Mouse (Mus musculus): Measurements from ENCODE around the gene Blmh. TPM values are rescaled to one million over a fixed set of nuclear protein-coding genes. Genes with fewer than 3 reads are reported as not detected.

Gene Blmh
- total and polyA plus RNA-seq, 2 experiments from 2014 or later: 40.2 to 63.7 TPM

DNA sequence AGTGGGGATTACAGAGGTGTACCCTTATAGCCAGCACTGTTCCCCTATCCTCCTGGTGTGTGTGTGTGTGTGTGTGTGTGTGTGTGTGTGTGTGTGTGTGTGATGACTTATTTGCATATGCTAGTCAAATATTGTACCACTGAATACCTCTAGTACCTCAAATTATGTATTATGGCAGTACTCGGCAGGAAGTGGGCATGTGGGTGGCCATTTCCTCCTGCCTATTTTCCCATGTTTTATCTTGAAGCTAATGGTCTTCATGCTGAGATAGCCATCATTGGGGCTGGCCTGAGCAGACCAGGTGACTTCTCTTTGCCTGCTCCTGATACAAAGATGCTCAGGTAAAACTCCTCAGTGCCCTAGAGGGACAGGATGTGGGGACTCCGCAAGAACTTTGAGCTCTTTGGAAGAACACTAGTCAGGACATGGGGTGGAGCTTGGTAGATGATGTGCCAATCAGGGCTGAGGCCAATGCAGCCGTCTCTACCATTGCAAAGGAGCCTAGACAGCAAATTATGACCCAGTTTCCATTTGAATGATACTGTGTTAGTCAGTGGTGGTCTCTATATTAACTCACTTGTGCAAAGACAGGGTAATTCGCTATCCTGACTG, 32.8 kb upstream of the Blmh start:
- Histone ChIP-seq H3K27ac (ENCODE audit: low read depth) (no peak overlapping the region), H3K27me3 (ENCODE audit: control insufficient read depth, insufficient read depth, low read length) (no peaks in the 10 kb centered on the region), H3K4me1 (ENCODE audit: control insufficient read depth, insufficient read depth) (peaks cover 13% of the 10 kb centered on the region), H3K36me3 (replicated peaks; ENCODE audit: control insufficient read depth, insufficient read depth, low read length) (no peaks in the 10 kb centered on the region), H3K9me3 (replicated peaks; ENCODE audit: control insufficient read depth, low read length) (no peaks in the 10 kb centered on the region), H3K9ac (replicated peaks; ENCODE audit: low read depth, low read length) (no peak overlapping the region), H3K4me3 (ENCODE audit: low read depth, low read length) (no peak overlapping the region), H3K4me2 (ENCODE audit: low read depth, low read length) (no peak overlapping the region)
- TF ChIP-seq EP300 (IDR thresholded peaks at IDR 0.05; ENCODE audit: low read depth): no peak
- no peak for TF ChIP-seq CTCF (IDR thresholded peaks at IDR 0.05; ENCODE audit: low read depth)
- DNase-seq (ENCODE audit: low spot score): no peak
- WGBS: 75% methylated on average over 4 of the region's 4 CpGs
- ATAC-seq (ENCODE audit: insufficient read depth, low read depth): no peak

DNA sequence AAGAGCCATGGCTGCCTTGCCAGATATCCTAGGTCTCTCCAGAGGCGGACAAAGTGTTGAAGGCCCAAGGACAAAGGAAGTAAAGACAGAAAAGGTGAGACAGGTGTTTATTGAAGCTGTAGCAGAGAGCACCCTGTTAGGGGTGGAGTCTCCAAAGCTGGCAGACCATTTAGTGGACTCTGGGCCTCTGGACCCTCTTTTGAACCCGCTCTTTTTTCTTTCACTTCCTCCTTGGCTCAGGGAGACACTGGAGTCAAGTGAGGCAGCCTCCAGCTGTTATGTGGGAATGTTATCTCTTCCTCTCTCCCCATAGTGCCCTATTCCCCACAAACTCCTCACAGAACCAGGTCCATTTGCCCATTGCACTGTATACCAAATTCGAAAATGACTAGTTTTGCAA, 31.6 kb upstream of the Blmh start:
- Histone ChIP-seq H3K27ac (ENCODE audit: low read depth) (peak overlapping the region; percentile 70), H3K4me3 (ENCODE audit: low read depth, low read length) (no peak overlapping the region), H3K9me3 (replicated peaks; ENCODE audit: control insufficient read depth, low read length) (no peaks in the 10 kb centered on the region), H3K27me3 (ENCODE audit: control insufficient read depth, insufficient read depth, low read length) (no peaks in the 10 kb centered on the region), H3K4me1 (ENCODE audit: control insufficient read depth, insufficient read depth) (peaks cover 19% of the 10 kb centered on the region), H3K36me3 (replicated peaks; ENCODE audit: control insufficient read depth, insufficient read depth, low read length) (no peaks in the 10 kb centered on the region), H3K9ac (replicated peaks; ENCODE audit: low read depth, low read length) (no peak overlapping the region), H3K4me2 (ENCODE audit: low read depth, low read length) (no peak overlapping the region)
- no peak for DNase-seq (ENCODE audit: low spot score)
- 68% methylated on average over 3 of the region's 3 CpGs for WGBS
- ATAC-seq (ENCODE audit: insufficient read depth, low read depth): no peak
- TF ChIP-seq CTCF (IDR thresholded peaks at IDR 0.05; ENCODE audit: low read depth) (no peak), EP300 (IDR thresholded peaks at IDR 0.05; ENCODE audit: low read depth) (no peak)

DNA sequence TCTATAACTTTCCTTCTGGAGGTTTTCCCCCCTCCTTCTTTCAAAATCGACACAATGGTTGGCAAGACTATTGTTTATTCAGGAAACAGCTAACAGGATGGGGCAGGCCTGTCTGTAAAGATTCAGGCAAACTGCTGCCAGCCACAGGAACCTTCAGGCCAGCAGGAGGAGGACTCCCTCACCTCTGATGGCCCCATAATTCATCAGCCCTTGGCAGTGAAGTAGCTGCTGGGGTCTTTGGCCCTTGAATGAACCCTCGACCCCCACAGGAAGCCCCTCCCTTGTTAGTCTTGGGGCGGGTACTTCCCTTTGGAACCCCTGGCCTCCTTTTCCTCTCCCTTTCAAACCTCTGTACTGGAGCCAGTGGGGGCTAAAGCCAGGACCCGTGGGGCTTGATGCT, 31.0 kb upstream of the Blmh start:
- ATAC-seq (ENCODE audit: insufficient read depth, low read depth): peak; percentile 68
- DNase-seq (ENCODE audit: low spot score): peak; percentile 67
- H3K4me3 ChIP-seq (ENCODE audit: low read depth, low read length): no peak overlapping the region
- no peaks in the 10 kb centered on the region for H3K9me3 ChIP-seq (replicated peaks; ENCODE audit: control insufficient read depth, low read length)
- no peaks in the 10 kb centered on the region for H3K36me3 ChIP-seq (replicated peaks; ENCODE audit: control insufficient read depth, insufficient read depth, low read length)
- no peaks in the 10 kb centered on the region for H3K27me3 ChIP-seq (ENCODE audit: control insufficient read depth, insufficient read depth, low read length)
- H3K4me2 ChIP-seq (ENCODE audit: low read depth, low read length): no peak overlapping the region
- TF ChIP-seq EP300 (IDR thresholded peaks at IDR 0.05; ENCODE audit: low read depth): peak; percentile 82
- TF ChIP-seq CTCF (IDR thresholded peaks at IDR 0.05; ENCODE audit: low read depth): peak; percentile 16; the same call in 1 of the 2 replicates
- H3K9ac ChIP-seq (replicated peaks; ENCODE audit: low read depth, low read length): no peak overlapping the region
- H3K4me1 ChIP-seq (ENCODE audit: control insufficient read depth, insufficient read depth): peaks cover 19% of the 10 kb centered on the region
- WGBS: 25% methylated on average over 4 of the region's 4 CpGs
- H3K27ac ChIP-seq (ENCODE audit: low read depth): peak overlapping the region; percentile 70

DNA sequence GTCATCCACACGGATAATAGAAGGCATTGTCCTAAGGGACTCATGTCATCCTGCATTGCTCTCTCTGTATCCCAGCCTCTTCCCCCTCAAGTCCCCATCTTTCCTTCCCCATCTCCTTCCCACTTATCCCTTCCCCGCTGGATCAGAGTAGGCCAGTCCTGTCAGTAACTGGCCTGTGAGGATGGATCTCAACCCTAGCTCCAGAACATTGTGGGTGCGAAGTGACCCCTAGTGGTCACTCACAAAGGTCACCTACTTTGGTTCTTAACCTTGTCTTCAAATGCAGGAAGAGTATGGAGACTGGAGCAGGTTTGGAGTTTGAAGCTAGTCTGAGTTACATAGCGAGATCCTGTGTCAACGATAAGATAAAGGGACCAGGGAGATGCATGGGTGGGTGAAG, 30.4 kb upstream of the Blmh start:
- Histone ChIP-seq H3K4me3 (ENCODE audit: low read depth, low read length) (no peak overlapping the region), H3K4me1 (ENCODE audit: control insufficient read depth, insufficient read depth) (peaks cover 19% of the 10 kb centered on the region), H3K27me3 (ENCODE audit: control insufficient read depth, insufficient read depth, low read length) (no peaks in the 10 kb centered on the region), H3K27ac (ENCODE audit: low read depth) (peak overlapping the region; percentile 70; the same call in 1 of the 2 replicates), H3K36me3 (replicated peaks; ENCODE audit: control insufficient read depth, insufficient read depth, low read length) (no peaks in the 10 kb centered on the region), H3K9ac (replicated peaks; ENCODE audit: low read depth, low read length) (no peak overlapping the region), H3K9me3 (replicated peaks; ENCODE audit: control insufficient read depth, low read length) (no peaks in the 10 kb centered on the region), H3K4me2 (ENCODE audit: low read depth, low read length) (no peak overlapping the region)
- ATAC-seq (ENCODE audit: insufficient read depth, low read depth) (peak; percentile 82), DNase-seq (ENCODE audit: low spot score) (peak; percentile 87)
- TF ChIP-seq CTCF (IDR thresholded peaks at IDR 0.05; ENCODE audit: low read depth) (peak; percentile 97), EP300 (IDR thresholded peaks at IDR 0.05; ENCODE audit: low read depth) (no peak)
- WGBS: 22% methylated on average over 5 of the region's 5 CpGs

DNA sequence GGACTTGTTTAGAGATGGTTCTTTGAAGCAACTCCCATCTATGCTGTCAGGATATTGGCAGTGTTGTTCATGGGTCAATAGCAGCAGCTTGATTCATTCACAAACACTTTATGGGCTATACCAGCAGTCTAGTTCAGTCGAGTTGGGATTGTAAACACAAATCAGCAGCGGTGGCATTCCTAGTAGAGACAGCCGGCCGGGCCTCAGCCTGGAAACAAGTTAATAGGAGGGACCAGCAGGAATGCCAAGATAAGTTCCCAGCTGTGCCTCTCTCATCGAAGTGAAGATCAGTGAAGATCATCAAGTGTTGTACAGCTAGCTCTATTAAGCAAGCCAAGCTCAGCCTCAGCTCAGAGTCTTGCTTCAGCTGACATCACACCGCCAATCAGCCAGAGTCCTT, 28.2 kb upstream of the Blmh start:
- Histone ChIP-seq H3K4me1 (ENCODE audit: control insufficient read depth, insufficient read depth) (peaks cover 6% of the 10 kb centered on the region; the same call in 1 of the 2 replicates), H3K9me3 (replicated peaks; ENCODE audit: control insufficient read depth, low read length) (no peaks in the 10 kb centered on the region), H3K9ac (replicated peaks; ENCODE audit: low read depth, low read length) (no peak overlapping the region), H3K36me3 (replicated peaks; ENCODE audit: control insufficient read depth, insufficient read depth, low read length) (no peaks in the 10 kb centered on the region), H3K4me2 (ENCODE audit: low read depth, low read length) (no peak overlapping the region), H3K27ac (ENCODE audit: low read depth) (no peak overlapping the region), H3K4me3 (ENCODE audit: low read depth, low read length) (no peak overlapping the region), H3K27me3 (ENCODE audit: control insufficient read depth, insufficient read depth, low read length) (no peaks in the 10 kb centered on the region)
- 33% methylated on average over 6 of the region's 6 CpGs for WGBS
- TF ChIP-seq CTCF (IDR thresholded peaks at IDR 0.05; ENCODE audit: low read depth) (no peak), EP300 (IDR thresholded peaks at IDR 0.05; ENCODE audit: low read depth) (no peak)
- DNase-seq (ENCODE audit: low spot score): no peak
- ATAC-seq (ENCODE audit: insufficient read depth, low read depth): no peak

DNA sequence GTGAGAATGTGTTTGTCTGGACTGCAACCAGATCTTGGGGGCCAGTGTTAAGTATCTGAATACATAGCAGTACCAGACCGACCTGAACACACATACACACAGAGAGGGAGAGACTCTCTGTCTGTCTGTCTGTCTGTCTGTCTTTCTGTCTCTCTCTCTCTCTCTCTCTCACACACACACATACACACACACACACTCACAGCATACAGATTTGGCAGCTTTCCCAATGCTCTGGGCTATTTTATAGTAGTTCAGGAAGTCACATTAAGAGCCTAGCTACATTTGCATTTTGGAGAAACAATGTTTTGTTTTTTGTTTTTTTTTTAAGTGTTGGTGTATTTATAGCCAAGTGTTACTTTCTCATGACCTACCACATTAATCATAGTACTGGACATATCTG, 27.5 kb upstream of the Blmh start:
- ATAC-seq (ENCODE audit: insufficient read depth, low read depth) (no peak), DNase-seq (ENCODE audit: low spot score) (no peak)
- Histone ChIP-seq H3K9ac (replicated peaks; ENCODE audit: low read depth, low read length) (no peak overlapping the region), H3K4me3 (ENCODE audit: low read depth, low read length) (no peak overlapping the region), H3K36me3 (replicated peaks; ENCODE audit: control insufficient read depth, insufficient read depth, low read length) (no peaks in the 10 kb centered on the region), H3K4me1 (ENCODE audit: control insufficient read depth, insufficient read depth) (peaks cover 6% of the 10 kb centered on the region; the same call in 1 of the 2 replicates), H3K4me2 (ENCODE audit: low read depth, low read length) (no peak overlapping the region), H3K27me3 (ENCODE audit: control insufficient read depth, insufficient read depth, low read length) (no peaks in the 10 kb centered on the region), H3K27ac (ENCODE audit: low read depth) (no peak overlapping the region), H3K9me3 (replicated peaks; ENCODE audit: control insufficient read depth, low read length) (no peaks in the 10 kb centered on the region)
- 59% methylated on average over 1 of the region's 1 CpGs for WGBS
- TF ChIP-seq CTCF (IDR thresholded peaks at IDR 0.05; ENCODE audit: low read depth): no peak

Data from heart, postnatal 0 days (tissue).